Mouse (Mus musculus) liver, embryonic 14.5 days (tissue): ENCODE results near the gene Cx3cr1.

Experiments used
- CTCF ChIP-seq: IDR thresholded peaks from 2 replicates; pipeline ENCODE4 v1.5.1; 2016; ENCODE audit warnings: antibody characterized with exemption, low read depth, control low read depth
- EP300 ChIP-seq: IDR thresholded peaks from 2 replicates; pipeline ENCODE4 v1.6.1; 2016; ENCODE audit warnings: antibody characterized with exemption, low read depth

DNA sequence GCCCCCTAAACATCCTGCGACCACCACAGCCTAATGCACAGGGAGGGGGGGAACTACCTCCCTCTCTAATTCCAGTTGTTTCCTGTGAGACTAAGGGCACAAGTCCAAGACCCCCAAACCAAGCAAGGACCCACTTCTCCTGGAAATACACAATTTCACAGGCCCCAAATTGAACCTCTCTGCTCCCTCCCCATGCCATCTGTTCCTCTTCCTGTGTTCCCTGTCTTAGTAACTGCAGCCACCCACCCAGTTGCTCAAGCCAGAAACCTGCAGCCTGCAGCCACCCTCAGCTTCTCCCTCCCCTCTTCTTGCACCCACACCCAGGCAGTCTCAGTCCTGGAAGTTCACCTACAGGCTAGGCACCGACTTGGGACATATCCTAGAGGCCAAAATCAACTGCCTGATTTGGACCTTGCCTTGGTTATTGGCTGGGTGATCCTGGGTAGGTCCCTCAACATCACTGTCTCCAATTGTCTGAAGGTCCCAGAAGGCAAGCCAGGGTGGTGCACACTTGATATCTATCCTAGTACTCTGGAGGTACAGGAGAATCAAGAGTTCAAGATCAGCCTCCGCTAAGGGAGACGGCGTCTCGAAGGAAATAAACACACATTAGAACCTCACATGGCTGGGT, 90.8 kb downstream of the Cx3cr1 start:
- TF ChIP-seq CTCF (no peak), EP300 (no peak)
